Mouse (Mus musculus): ENCODE measurements around the gene Lrrk1. TPM values are rescaled to one million over a fixed set of nuclear protein-coding genes. Genes with fewer than 3 reads are reported as not detected.
"Not testable (repeated sequence)": the region's sequence is repeated elsewhere in the genome, so short reads cannot be mapped to it uniquely, and the experiment has no call there.

Gene Lrrk1
- total RNA-seq, 1 experiment from 2014 or later, result 16.6 TPM

GRCm38 (mm10) chr7:66212887-66213286, 175.3 kb downstream of the Lrrk1 start:
- peak; percentile 84 for ATAC-seq (replicated peaks; ENCODE audit: low read depth, poor library complexity, severe bottlenecking)

GRCm38 (mm10) chr7:66209920-66210319, 178.2 kb downstream of the Lrrk1 start:
- peak; percentile 34 for ATAC-seq (replicated peaks; ENCODE audit: low read depth, poor library complexity, severe bottlenecking)

GRCm38 (mm10) chr7:66201657-66202056, 186.5 kb downstream of the Lrrk1 start:
- ATAC-seq (replicated peaks; ENCODE audit: low read depth, poor library complexity, severe bottlenecking), result no peak

DNA sequence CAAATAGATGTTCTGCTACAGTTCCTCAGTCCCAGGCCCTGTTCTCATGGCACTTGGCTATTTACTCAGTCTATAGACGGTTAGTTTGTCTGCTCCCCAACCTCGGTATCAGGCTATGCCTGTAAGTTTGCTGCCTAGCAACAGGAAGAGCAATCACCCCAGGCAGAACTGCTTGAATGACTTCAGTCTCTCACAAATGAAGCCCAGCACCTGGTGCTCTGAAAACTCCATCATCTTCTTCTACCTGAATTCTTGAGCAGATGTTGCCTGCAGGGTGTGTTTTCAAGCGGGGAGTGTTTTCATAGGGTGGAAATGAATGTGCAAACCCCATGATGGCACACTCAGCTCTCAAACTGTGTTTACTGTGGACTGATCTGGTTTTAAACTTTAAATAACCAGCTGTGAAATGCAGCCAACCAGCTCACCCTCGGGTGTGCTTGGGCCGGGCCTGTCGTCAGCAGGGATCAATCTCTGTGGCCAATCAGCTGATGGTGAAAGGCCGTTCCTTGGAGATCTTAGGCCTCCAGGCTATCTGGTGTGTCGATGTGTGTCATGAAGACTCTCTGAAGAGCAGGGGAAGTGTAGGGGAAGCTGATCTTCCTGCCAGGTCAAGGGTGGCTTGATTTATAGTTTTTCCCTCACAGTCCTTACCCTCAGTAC, 187.2 kb downstream of the Lrrk1 start:
- ATAC-seq (replicated peaks; ENCODE audit: low read depth, poor library complexity, severe bottlenecking), result 0 out of 2 replicates have a peak, but pooled peaks have one; percentile 4

DNA sequence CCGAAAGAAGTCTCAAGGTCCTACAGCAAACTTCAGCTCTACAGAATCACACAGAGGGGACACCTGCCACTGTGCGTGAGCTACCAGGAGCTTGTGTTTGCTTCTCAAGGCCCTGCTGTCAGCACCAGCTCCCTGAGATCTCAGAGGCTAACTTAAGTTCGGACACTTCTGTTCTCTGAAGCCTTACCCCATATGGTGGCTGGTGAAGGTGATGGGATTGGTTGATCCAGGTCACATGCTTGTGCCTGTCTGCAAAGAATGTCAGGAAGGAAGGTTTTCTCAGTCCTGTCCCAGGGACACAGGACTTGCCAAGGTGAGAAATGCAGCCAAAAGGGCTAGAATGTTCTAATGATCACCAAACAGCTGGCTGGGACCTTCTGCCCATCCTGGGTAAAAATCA, 187.8 kb downstream of the Lrrk1 start:
- no peak for ATAC-seq (replicated peaks; ENCODE audit: low read depth, poor library complexity, severe bottlenecking)

GRCm38 (mm10) chr7:66199391-66199831, 188.7 kb downstream of the Lrrk1 start:
- ATAC-seq (replicated peaks; ENCODE audit: low read depth, poor library complexity, severe bottlenecking), result peak; percentile 67

DNA sequence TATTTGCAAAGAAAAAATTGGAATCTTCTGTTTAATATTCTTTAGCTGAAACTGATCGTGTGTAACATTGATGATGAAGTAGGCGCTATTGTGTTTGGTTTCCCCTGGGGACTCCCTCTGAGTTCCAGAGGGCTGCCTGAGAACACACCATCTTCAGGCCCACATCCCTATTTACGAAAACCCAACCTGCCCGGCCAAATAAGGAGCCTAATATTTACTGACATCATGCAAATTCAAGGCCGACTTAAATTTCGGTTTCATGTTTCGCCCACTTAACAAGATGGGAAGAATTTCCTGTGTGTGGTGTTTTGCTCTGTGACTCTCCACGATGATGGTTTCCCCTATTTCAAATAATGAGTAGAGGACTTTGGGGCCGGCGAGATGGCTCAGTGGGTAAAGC, 189.7 kb downstream of the Lrrk1 start:
- no peak for ATAC-seq (replicated peaks; ENCODE audit: low read depth, poor library complexity, severe bottlenecking)

DNA sequence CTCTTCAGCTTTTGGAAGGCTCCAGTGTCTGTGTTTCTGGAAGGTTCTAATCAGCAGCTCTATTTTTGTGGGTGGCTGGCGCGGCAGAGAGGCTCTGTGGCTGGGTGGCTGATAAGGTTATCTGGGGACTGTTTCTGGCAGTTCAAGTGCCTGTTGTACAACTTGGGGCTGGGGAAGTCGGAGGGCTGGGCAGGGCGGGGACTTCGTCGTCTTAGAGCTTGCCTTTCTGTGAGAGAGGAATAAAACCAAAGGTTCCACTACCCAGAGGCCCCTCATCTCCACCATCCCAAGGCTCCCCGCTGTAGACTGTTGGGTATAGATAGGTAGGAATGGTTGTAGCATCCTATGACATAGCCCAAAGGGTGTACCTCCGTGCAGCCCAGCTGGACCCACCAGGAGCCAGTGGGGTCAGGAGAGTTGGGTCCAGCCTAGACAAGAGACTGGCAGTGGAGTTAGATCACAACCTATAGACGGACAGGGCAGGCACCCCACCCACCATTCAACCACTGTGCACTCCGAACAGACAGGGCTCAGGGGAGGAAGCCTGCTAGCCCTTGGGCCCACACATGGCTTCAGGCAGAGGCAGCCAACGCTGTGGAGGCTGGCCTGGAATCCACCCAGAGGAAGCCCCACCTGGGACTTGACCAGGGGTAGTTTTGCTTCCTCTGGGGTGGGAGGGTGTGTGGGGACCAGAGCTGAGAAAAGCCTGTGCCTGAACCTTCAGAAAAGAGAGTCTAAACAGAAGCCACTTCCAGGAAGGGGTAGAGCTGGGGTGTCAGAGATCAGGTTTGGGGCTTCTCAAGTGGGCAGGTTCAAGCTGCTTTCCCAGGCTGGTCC, 191.3 kb downstream of the Lrrk1 start:
- ATAC-seq (replicated peaks; ENCODE audit: low read depth, poor library complexity, severe bottlenecking), result peak; percentile 68

DNA sequence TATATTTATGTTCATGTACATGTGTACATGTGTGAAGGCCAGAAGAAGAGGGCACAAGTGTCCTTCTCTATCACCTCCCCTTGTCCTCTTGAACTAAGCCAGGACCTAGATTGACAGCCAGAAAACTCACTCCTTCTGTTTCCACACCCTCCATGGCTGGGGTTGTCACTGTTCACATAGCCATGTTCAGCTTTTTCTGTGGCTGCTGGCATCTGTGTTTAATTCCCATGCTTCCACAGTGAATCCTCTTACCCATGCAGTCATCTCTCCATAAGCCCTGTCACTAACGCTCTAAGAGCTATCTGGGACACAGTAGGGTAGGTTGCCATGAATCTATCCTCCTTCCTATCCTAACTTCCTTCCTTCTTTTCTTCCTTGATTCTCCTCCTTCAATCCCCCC, 192.3 kb downstream of the Lrrk1 start:
- ATAC-seq (replicated peaks; ENCODE audit: low read depth, poor library complexity, severe bottlenecking), result no peak

DNA sequence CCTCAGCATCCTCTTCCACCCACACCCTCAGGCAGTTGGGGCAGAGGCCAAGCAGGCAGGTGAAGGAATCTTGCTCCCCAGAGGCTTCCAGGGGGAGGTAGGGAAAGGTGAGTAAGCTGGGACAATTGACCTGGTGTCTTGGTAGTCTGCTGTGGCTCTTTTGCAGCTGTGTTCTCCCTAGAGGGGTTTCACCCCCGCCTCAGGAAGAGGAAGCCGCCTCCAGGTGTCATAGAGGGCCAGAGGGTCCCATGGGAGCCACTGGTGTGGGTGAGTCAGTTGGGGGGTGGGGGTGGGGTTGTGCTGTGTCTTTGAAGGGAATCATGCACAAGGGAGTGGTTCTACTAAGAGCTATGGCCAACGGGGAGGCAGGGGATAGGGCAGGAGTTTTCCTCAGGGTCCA, 193.6 kb downstream of the Lrrk1 start:
- no peak for ATAC-seq (replicated peaks; ENCODE audit: low read depth, poor library complexity, severe bottlenecking)

DNA sequence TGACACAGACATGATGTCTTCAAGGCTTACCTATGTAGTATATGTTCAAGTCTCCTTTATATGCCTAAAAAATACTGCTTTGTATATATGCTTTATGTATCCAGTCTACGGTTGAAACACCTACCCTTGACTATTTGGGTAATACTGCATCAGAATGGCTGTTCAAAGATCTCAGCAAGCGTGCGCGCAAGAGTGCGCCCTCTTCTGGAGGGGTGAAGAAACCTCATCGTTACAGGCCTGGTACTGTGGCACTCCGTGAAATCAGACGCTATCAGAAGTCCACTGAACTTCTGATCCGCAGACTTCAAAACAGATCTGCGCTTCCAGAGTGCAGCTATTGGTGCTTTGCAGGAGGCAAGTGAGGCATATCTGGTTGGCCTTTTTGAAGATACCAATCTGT, 197.8 kb downstream of the Lrrk1 start:
- ATAC-seq (replicated peaks; ENCODE audit: low read depth, poor library complexity, severe bottlenecking), result not testable (repeated sequence)

DNA sequence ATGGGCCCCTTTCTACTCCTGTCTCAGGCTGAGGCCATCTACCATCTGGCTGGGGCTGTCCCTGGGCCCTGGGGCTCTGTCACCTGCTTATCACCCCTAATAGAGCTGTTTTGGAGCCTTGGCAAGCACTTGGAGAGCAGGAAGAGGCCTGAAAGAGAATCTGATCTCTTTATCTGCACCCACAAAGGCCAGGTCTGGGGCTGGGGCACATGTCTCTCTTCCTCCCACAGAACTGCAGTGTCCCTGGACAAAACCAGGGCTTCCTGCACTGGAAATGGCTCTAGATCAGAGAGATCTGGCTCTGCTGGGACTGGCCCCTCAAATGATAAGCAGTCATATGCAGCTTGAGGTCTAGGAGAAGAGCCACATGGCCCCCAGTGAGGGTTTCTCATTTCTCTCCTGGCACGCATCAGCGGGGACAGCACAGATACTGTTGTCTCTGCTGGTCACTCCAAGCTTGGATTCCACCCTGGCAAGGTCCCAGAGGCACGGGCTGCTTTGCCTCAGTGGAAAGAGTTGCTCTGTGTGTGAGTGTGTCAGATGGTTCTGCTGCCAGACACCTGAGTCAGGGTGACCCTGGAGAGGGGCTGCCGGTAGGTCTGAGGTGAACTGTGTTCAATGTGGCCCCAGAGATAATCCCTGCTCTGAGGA, 200.4 kb downstream of the Lrrk1 start:
- ATAC-seq (replicated peaks; ENCODE audit: low read depth, poor library complexity, severe bottlenecking), result peak; percentile 55

DNA sequence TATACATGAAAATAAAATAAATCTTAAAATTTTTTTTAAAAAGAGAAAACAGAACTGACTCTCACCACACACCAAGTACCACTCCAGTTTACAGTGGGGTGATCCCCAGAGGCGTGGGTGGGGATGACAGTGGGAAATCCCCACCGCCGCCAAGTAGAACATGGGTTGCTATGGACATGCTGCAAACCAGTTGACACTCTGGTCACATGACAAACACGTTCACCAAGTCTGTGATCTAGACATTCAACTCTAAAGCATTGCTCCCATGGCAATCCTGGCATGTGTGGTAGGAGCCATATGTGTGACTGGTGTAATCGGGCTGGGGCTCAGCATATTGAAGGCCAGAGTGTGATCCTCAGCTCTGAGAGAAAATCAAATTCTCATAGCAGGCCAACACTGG, 202.8 kb downstream of the Lrrk1 start:
- ATAC-seq (replicated peaks; ENCODE audit: low read depth, poor library complexity, severe bottlenecking), result no peak

DNA sequence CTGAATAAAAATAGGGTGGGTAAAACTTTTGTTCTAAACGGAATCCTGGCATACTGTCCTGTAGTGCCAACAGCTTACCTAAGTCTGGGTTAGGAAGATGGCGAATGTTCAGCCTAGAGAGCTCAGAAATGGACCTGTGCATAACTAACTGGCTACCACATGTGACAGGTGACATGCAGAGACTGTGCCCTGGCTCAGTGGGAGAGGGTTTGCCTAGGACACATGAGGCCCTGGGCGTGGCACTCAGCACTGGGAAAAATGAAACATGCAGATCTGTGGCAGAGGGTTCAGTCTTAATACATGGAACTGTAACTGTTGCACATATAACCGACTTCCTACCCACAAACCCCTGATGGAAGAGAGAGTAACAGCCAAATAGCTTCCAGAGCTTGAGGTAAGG, 204.1 kb downstream of the Lrrk1 start:
- no peak for ATAC-seq (replicated peaks; ENCODE audit: low read depth, poor library complexity, severe bottlenecking)

DNA sequence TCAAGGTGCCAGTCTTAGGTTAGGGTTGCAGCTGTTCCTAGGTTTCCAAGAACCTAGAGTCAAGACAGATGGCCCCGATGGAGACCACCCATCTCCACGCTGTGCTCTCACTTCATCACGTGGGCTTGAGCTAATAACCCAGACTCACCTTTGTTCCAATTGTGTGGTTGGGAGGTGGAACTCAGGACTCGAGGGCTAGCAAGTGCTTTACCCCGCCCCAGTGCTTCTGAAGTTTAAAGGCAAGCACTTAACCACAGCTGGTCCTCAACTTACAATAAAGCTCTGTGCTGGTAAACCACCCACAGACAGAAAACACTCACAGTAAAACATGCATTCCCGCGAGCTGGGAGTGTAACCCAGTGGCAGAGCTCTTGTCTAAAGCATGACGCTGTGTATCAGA, 204.7 kb downstream of the Lrrk1 start:
- no peak for ATAC-seq (replicated peaks; ENCODE audit: low read depth, poor library complexity, severe bottlenecking)

DNA sequence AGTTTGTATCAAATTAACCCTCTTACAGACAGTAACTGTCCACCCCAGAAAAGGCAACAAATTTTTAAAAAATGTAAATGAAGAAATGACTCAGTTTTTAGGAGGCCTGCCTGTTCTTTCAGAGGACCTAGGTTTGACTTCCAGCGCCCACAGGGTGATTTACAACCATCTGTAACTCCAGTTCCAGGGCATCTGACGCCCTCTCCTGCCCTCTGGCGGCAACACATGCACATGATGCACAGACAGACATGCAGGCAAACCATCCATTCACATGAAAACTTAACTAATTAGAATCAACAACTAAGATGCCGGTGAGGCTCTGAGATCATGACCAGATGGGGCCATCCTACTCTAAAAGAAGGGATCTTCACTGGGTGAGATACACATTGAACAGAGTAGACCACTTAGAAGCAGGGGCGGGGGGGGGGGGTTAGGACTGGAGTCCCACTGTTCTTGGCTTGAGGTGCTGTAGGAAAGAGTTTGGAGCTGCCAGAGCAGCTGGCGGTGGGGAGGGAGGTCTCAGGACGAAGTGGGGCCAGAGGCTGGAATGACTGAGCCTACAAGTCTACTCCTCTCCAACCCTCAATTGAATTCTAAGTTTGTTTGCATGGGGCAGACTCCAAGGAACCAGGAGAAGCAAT, 206.0 kb downstream of the Lrrk1 start:
- no peak for ATAC-seq (replicated peaks; ENCODE audit: low read depth, poor library complexity, severe bottlenecking)

DNA sequence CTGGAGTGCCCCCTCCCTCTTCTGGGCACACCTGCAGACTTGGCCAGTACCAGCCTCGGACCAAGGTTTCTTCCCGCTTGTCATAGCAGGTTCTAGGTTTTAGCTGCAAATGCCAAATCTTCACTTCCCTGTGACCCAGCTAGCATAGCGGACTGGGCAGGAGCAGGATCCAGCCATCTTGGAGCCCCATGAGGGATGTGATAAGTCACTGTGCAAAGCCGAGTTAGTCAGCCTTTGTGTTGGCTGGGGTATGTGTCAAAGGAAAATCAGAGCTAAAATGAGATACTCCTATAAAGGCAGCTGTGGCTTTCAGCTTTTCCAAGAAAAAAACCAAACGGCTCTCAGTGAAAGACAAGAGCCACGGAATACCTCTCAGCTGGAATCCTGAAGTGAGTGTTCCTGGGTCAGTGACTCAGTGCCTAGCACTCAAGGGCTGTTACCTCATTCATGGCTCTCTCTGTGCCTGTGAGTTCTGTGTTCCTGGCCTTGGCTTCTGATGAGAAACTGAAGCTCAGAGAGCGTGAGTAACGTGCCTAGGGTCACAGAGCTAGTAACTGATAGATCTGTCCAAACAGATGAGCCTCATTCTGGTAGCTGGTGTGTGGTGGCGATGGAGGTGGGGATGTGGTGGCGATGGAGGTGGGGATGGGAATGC, 207.3 kb downstream of the Lrrk1 start:
- ATAC-seq (replicated peaks; ENCODE audit: low read depth, poor library complexity, severe bottlenecking), result no peak

- peak; percentile 62 for ATAC-seq (replicated peaks; ENCODE audit: low read depth, poor library complexity, severe bottlenecking)
These were observed 207.9 kb downstream of the Lrrk1 start for GRCm38 (mm10) chr7:66180260-66180659.

- peak; percentile 6 for ATAC-seq (replicated peaks; ENCODE audit: low read depth, poor library complexity, severe bottlenecking)
These were observed 208.4 kb downstream of the Lrrk1 start for GRCm38 (mm10) chr7:66179711-66180110.

DNA sequence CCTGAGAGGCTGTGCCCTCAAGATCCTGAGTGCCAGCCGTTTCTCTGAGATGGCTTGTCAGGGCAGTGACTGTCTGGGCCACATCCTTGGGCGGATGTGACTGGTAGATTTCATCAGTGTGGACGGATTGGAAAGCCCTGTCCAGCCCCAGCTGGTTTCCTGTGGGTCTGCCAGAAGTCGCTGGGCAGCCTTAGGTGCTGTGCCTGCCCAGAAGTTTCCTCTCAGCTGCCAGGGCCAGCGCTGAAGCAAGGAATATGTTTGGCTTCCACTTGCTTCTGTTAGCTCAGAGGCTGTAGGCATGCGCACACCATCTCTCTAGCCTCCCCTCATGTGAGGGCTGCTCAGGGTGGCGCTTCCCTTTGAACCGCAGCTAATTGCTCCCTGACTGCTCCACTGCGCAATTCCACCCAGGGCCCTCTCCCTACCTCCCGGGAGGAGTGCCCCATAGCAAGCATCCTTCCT, 209.0 kb downstream of the Lrrk1 start:
- peak; percentile 59 for ATAC-seq (replicated peaks; ENCODE audit: low read depth, poor library complexity, severe bottlenecking)
